Mouse (Mus musculus) T-cell, adult 66 days (primary cell): ENCODE data around the gene Twf1. TPM values are rescaled to one million over a fixed set of nuclear protein-coding genes. Genes with fewer than 3 reads are reported as not detected.

ENCODE experiments used
- total RNA-seq, 2 experiments: library from RNA; stranded (reverse); gene quantifications; 3 replicates in 1 of 2; 4 replicates in 1 of 2; pipeline ENCODE4 v1.2.4; 2023

Gene Twf1
- 10 to 100 TPM; 44.1 to 48.1 TPM for total RNA-seq

GRCm38 (mm10) chr15:94589219-94590075 is at the start of gene Twf1:
Gene Twf1 (minus strand): TSS chr15:94589889.

GRCm38 (mm10) chr15:94628830-94629601 is 39.3 kb upstream of the Twf1 start, which contains the start of gene Tmem117:
Gene Tmem117 (plus strand): TSS chr15:94629232.

DNA sequence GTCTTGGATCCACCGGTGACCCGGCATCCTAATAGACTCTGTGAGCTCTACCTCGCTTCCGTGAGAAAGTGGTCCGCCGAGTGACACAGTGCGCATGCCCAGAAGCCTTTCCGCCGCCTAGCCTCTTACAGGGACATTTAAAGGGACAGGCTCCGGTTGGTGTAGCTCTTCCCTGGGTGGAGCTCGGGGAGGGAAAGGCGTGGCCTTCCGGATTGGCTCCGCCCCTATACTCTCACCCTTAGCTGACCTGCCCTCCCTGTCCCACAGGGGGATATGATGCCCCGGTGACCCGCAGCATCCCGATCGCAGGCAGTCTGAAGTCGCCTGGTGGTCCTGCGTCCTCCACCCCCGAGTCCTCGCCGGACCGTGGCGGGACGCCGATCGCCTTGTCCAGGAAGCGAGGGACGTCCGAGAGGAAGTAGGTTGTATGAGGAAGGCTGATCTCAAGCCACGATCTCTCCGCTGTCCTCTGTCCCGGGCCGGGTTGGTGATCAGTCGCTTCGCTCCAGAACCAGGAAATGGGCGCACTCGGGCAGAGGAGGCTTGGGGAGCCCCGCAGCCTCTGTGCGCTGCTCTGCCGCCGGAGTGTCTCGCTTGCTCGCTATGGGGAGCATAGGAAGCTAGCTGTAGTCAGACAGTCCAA is 46.2 kb downstream of the Twf1 start, which contains the start of the genes Pus7l and Irak4:
TSS of gene Pus7l (minus strand) at position 139 of the 643 bp plus-strand sequence.
TSS of gene Irak4 (plus strand) at position 235 of the 643 bp plus-strand sequence.

Other genes with a start within 250 kb of the Twf1 start
- gene Adamts20, start 124.5 kb downstream of the Twf1 start, total RNA-seq: under 1 TPM in 1 of 2 experiments, not detected in 1; 0.30 TPM
- gene Pus7l, start 46.3 kb downstream of the Twf1 start, total RNA-seq: 10 to 100 TPM; 13.5 to 13.7 TPM
- 10 to 100 TPM; 22.2 to 24.1 TPM for gene Irak4, start 46.2 kb downstream of the Twf1 start, total RNA-seq
- not detected for gene Tmem117, start 39.3 kb upstream of the Twf1 start, total RNA-seq